Mouse (Mus musculus) limb, embryonic 14.5 days (tissue): ENCODE data around the gene Nanog. TPM values are rescaled to one million over a fixed set of nuclear protein-coding genes. Genes with fewer than 3 reads are reported as not detected.
A peak's percentile ranks its signal among the peaks of the same experiment; 100 is the strongest.

ENCODE experiments used
- ATAC-seq: fragments of 200-750 bp; cut with Nextera tagmentation; 2 replicates; pipeline ENCODE4 v1.8.0; 2017; ENCODE audit warnings: low read depth, moderate number of reproducible peaks, moderate TSS enrichment; ENCODE audit not compliant: low FRiP score
- DNase-seq: peaks from one replicate; pipeline ENCODE4 v3.0.0-alpha.2; 2015; ENCODE audit warnings: low spot score
- H3K27ac ChIP-seq: fragments of 300-500 bp; sonication (generic); replicated peaks from 2 replicates; pipeline ENCODE4 v1.5.1; 2014; ENCODE audit warnings: low read depth, mild to moderate bottlenecking, low read length, moderate library complexity, mixed read lengths
- H3K27me3 ChIP-seq: fragments of 300-500 bp; sonication (generic); 2 replicates; pipeline ENCODE4 v1.6.1; 2014; ENCODE audit warnings: low read length, mixed read lengths; ENCODE audit not compliant: control insufficient read depth, insufficient read depth
- H3K36me3 ChIP-seq: fragments of 300-500 bp; sonication (generic); 2 replicates; pipeline ENCODE4 v1.6.1; 2014; ENCODE audit warnings: mild to moderate bottlenecking, low read length, moderate library complexity, mixed read lengths; ENCODE audit not compliant: control insufficient read depth, insufficient read depth
- H3K4me1 ChIP-seq: fragments of 300-500 bp; sonication (generic); 2 replicates; pipeline ENCODE4 v1.6.1; 2014; ENCODE audit warnings: antibody characterized with exemption, low read length, mixed read lengths; ENCODE audit not compliant: control insufficient read depth, insufficient read depth
- H3K4me2 ChIP-seq: fragments of 300-500 bp; sonication (generic); replicated peaks from 2 replicates; pipeline ENCODE4 v1.6.1; 2014; ENCODE audit warnings: low read depth, mild to moderate bottlenecking, low read length, moderate library complexity; ENCODE audit not compliant: severe bottlenecking
- H3K4me3 ChIP-seq: fragments of 300-500 bp; sonication (generic); replicated peaks from 2 replicates; pipeline ENCODE4 v1.5.1; 2014; ENCODE audit warnings: low read length
- H3K9ac ChIP-seq: fragments of 300-500 bp; sonication (generic); 2 replicates; pipeline ENCODE4 v1.6.1; 2014; ENCODE audit warnings: mild to moderate bottlenecking, low read depth, low read length, moderate library complexity; ENCODE audit not compliant: severe bottlenecking
- H3K9me3 ChIP-seq: fragments of 300-500 bp; sonication (generic); 2 replicates; pipeline ENCODE4 v1.6.1; 2016; ENCODE audit warnings: low read length; ENCODE audit not compliant: control insufficient read depth
- POLR2A ChIP-seq: fragments of 200-500 bp; IDR thresholded peaks from 2 replicates; pipeline ENCODE4 v1.8.0; 2012; ENCODE audit warnings: inconsistent platforms, mild to moderate bottlenecking, moderate library complexity, borderline replicate concordance; ENCODE audit not compliant: insufficient read depth, insufficient read length; ENCODE audit errors: extremely low read depth
- WGBS: fragments of 180-500 bp; shearing (Covaris S2); extraction: QIAGEN DNeasy Blood & Tissue Kit; methylation state at CpG from one replicate; pipeline ENCODE4 v1.1.7; 2014; 5-methylcytosine and 5-hydroxymethylcytosine counted together
- polyA plus RNA-seq, 2 experiments: library from polyadenylated mRNA; depleted of rRNA in 1 of 2; stranded (reverse) in 1 of 2; unstranded in 1 of 2; fragments of >200 nt; fragmentation: Nextera tagmentation in 1 of 2; extraction: Ambion mirVana in 1 of 2; gene quantifications; 2 replicates each; pipeline versions ENCODE4 v1.2.1 to v1.2.3; 2012 to 2014

The Nanog gene
- polyA plus RNA-seq (2012; rRNA removed) (0.40 and 0.47 TPM in 2 replicates), polyA plus RNA-seq (2014; fragmentation: Nextera tagmentation; extraction: Ambion mirVana) (0.21 and 0.37 TPM in 2 replicates)

DNA sequence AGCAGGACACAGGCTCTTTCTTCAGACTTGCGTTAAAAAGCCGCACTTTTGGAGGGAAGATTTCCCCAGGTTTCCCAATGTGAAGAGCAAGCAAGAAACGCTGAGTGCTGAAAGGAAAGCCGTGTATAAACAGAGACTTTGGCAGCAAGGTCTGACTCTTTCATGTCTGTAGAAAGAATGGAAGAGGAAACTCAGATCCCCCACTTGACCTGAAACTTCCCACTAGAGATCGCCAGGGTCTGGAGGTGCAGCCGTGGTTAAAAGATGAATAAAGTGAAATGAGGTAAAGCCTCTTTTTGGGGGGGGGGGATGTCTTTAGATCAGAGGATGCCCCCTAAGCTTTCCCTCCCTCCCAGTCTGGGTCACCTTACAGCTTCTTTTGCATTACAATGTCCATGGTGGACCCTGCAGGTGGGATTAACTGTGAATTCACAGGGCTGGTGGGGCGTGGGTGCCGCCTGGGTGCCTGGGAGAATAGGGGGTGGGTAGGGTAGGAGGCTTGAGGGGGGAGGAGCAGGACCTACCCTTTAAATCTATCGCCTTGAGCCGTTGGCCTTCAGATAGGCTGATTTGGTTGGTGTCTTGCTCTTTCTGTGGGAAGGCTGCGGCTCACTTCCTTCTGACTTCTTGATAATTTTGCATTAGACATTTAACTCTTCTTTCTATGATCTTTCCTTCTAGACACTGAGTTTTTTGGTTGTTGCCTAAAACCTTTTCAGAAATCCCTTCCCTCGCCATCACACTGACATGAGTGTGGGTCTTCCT lies at the start of gene Nanog:
TSS of gene Nanog (plus strand) at position 454 of the 765 bp plus-strand sequence.
- DNase-seq (no peak), ATAC-seq (no peak)
- H3K4me3 ChIP-seq: no peak within 1 kb of the TSS
- H3K27me3 ChIP-seq: peaks cover 17% of the 10 kb centered on the region; the same call in 1 of the 2 replicates
- TF ChIP-seq POLR2A: no peak
- no peak within 1 kb of the TSS for H3K9ac ChIP-seq
- 0 out of 2 replicates have a peak, but pooled peaks cover 6% of the 10 kb centered on the region for H3K4me1 ChIP-seq
- H3K9me3 ChIP-seq: no peaks in the 10 kb centered on the region
- no peaks in the 10 kb centered on the region for H3K36me3 ChIP-seq
- H3K27ac ChIP-seq: no peak within 1 kb of the TSS
- 19% methylated on average over 12 of the region's 12 CpGs for WGBS
- no peak within 1 kb of the TSS for H3K4me2 ChIP-seq

- Histone ChIP-seq H3K27me3 (no peaks in the 10 kb centered on the region), H3K27ac (no peak overlapping the region), H3K36me3 (no peaks in the 10 kb centered on the region), H3K4me1 (no peaks in the 10 kb centered on the region), H3K4me3 (no peak overlapping the region), H3K9ac (no peak overlapping the region), H3K4me2 (no peak overlapping the region), H3K9me3 (no peaks in the 10 kb centered on the region)
- no peak for ATAC-seq
- no peak for TF ChIP-seq POLR2A
- WGBS: 78% methylated on average over 5 of the region's 5 CpGs
- no peak for DNase-seq
Observed at GRCm38 (mm10) chr6:122657630-122658029, 49.7 kb upstream of the Nanog start.

DNA sequence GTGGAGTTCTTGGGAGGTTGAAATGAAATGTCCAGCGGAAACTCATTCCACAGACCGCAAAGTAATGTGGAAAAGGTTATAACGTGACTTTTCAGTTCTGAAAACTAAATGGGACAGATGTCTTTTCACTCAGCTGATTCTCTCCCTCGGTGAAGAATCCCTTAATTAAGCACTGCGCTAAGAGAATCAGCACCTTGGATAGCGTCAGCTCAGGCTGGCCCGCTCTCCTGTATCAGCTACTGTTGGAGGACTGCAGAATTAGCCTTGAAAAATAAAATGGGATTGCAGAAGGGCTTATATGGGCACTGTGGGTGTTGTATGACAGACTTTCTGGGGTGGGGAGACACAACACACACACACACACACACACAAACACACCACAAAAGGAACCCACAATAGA lies 47.7 kb upstream of the Nanog start:
- H3K36me3 ChIP-seq: no peaks in the 10 kb centered on the region
- no peak overlapping the region for H3K4me2 ChIP-seq
- peak; percentile 85 for DNase-seq
- no peak overlapping the region for H3K4me3 ChIP-seq
- no peak for TF ChIP-seq POLR2A
- H3K9ac ChIP-seq: no peak overlapping the region
- ATAC-seq: no peak
- H3K27me3 ChIP-seq: peaks cover 9% of the 10 kb centered on the region; the same call in 1 of the 2 replicates
- no peaks in the 10 kb centered on the region for H3K9me3 ChIP-seq
- H3K4me1 ChIP-seq: no peaks in the 10 kb centered on the region
- 13% methylated on average over 7 of the region's 7 CpGs for WGBS
- no peak overlapping the region for H3K27ac ChIP-seq

- DNase-seq (peak; percentile 41), ATAC-seq (no peak)
- Histone ChIP-seq H3K4me3 (no peak overlapping the region), H3K4me2 (no peak overlapping the region), H3K27me3 (peaks cover 9% of the 10 kb centered on the region; the same call in 1 of the 2 replicates), H3K36me3 (no peaks in the 10 kb centered on the region), H3K9ac (no peak overlapping the region), H3K4me1 (no peaks in the 10 kb centered on the region), H3K27ac (no peak overlapping the region), H3K9me3 (no peaks in the 10 kb centered on the region)
- TF ChIP-seq POLR2A: no peak
- WGBS: 40% methylated on average over 8 of the region's 8 CpGs
Observed at GRCm38 (mm10) chr6:122660601-122661379, 46.5 kb upstream of the Nanog start.

GRCm38 (mm10) chr6:122662551-122663264 lies 44.6 kb upstream of the Nanog start:
- no peak overlapping the region for H3K9ac ChIP-seq
- ATAC-seq: no peak
- H3K4me2 ChIP-seq: no peak overlapping the region
- no peak overlapping the region for H3K27ac ChIP-seq
- no peak for TF ChIP-seq POLR2A
- H3K36me3 ChIP-seq: no peaks in the 10 kb centered on the region
- H3K4me3 ChIP-seq: no peak overlapping the region
- H3K9me3 ChIP-seq: no peaks in the 10 kb centered on the region
- peaks cover 9% of the 10 kb centered on the region; the same call in 1 of the 2 replicates for H3K27me3 ChIP-seq
- 32% methylated on average over 22 of the region's 22 CpGs for WGBS
- no peak for DNase-seq
- no peaks in the 10 kb centered on the region for H3K4me1 ChIP-seq
